Mouse (Mus musculus) layer of hippocampus, postnatal 10 days (tissue): Measurements from ENCODE around the gene Gja10. TPM values are rescaled to one million over a fixed set of nuclear protein-coding genes. Genes with fewer than 3 reads are reported as not detected.

Source experiments
- DNase-seq, 2 experiments: peaks; one replicate each; pipeline ENCODE4 v3.0.0; 2021; ENCODE audit warnings: low spot score in 2 of 2
- total RNA-seq, 2 experiments: library from RNA; stranded (reverse); gene quantifications; 2 replicates each; pipeline ENCODE4 v1.2.3; 2021

Gene Gja10
- total RNA-seq, 2 experiments from 2014 or later, result not detected

DNA sequence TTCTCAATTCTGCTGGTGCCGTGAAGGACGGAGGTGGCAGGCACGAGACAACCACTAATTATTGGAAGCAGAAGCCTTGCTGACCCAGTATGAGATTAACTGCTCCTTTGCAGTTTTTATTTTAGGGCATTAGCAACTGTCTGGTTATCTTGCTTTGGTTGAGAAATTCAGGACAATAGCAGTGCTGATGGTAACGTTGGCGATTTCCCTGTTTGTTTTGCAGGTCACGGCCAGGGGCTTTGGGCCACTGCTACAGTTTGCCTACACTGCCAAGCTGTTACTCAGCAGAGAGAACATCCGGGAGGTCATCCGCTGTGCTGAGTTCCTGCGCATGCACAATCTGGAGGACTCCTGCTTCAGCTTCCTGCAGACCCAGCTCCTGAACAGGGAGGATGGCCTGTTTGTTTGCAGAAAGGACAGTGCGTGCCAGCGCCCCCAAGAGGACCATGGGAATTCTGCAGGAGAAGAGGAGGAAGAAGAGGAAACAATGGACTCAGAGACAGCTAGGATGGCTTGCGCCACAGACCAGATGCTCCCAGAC, 40.9 kb downstream of the Gja10 start:
- DNase-seq, result peak; percentile 68 to 73

DNA sequence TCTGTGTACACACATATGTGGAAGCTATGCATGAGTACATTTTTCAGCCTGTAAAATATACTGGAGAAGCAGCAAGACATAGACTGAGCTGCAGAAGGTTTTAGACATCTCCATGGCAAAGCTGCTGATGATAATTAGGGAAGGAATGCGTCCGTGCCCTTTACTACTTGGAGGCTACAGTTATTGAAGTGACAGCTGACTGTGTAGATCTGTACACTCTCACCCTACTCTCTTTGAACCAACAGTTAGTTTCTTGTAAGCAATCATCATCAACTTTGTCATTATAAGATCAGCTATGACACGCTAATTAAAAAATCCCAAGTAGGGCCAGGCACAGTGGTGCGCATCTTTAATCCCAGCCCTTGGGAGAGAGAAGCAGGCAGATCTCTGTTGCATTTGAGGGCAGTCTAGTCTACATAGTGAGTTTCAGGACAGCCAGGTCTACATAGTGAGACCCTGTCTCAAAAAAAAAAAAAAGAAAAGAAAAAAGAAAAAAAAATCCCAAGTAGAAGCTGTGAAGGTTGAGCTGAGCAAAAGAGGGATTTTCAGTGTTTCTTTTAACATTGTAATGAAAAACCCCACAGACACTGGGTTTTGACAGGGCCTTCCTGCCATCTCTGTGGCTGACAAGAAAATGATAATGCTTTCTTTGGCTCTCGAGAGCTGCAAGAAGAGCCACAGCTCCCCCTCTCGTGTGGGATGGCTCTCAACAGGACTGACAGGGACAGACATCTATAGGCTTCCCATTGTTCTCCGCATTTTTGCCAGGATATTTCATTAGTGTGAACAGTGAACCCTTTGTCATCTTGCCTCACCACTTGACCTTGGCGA, 41.6 kb downstream of the Gja10 start:
- DNase-seq, result peak in 1 of 2 experiments; percentile 13

DNA sequence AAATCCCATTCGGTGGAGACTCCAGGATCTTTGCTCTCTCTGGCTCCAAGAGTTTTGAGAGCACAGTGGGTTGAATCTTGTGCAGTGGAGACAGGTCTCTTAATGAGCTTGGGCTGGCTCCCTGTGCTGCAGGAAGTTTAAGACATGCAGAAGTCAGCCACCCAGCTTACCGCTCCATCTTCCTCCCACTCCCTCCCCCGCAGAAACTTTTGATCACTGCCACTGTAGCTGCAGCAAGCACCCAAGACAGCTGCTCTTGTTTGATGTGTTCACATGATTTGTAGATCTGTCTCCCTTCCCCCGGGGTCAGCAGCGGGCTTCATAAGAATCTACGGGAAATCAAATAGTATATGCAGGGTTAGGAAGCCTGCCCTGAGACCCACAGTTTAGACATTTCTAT, 42.3 kb downstream of the Gja10 start:
- no peak for DNase-seq

DNA sequence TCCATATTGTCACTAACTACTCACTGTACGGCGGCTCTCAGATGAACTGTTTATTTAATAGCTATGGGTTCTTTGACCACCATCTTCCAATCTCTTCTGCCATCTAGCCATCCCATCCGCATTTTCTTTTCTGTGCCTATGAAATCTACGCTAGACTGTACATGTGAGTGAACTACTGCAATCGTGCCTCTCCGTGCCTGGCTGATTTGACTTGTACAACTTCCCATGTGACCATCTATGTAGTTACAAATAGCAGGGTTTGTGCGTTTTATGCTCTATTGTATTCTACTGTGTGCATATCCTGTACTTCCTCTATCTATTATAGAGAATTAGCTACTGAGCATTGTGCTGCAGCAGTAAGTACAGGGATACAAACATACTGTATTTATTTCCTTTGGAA, 47.1 kb downstream of the Gja10 start:
- no peak for DNase-seq

DNA sequence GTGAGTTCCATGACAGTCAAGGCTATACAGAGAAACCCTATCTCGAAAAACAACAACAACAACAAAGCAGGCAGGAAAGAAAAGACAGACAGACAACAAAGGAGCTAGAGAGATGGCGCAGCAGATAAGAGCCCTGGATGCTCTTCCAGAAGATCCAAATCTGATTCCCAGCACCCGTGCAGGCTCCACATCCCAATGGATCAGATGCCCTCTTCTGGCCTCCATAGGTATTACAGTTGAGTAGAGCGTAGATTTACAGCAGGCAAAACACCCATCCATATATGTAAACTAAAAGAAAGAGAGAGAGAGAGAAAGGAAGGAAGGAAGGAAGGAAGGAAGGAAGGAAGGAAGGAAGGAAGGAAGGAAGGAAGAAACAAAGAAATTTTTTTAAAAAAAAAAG, 51.2 kb downstream of the Gja10 start:
- no peak for DNase-seq

DNA sequence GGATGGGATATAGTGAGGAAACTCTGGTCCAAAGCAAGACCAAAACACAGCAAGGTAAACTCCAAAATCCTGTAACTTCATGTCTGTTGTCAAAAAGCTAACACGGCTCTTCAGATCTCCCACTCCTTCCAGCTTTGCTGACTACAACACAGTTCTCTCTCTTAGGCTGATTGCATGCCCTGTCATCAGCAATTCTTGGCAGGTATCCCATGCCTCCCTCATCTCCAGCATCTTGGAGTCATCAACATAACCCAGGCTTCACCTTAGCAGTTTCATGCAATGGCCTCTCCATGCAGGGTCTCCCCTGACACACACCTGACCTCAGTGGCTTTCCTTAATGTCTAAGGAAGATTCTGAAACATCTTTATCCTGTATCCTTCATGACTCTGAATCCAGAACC, 53.4 kb downstream of the Gja10 start:
- no peak for DNase-seq

Other genes with a start within 250 kb of the Gja10 start
- gene Casp8ap2, start 12.7 kb upstream of the Gja10 start, total RNA-seq, result 10 to 100 TPM; 11.3 to 12.1 TPM
- gene Mdn1, start 54.4 kb upstream of the Gja10 start, total RNA-seq, result 10 to 100 TPM; 28.5 to 36.7 TPM
- gene Lyrm2, start 197.5 kb upstream of the Gja10 start, total RNA-seq, result 10 to 100 TPM; 46.7 to 50.4 TPM